ENCODE assay signal across 8 mouse cellular contexts in the genomic region with DNA sequence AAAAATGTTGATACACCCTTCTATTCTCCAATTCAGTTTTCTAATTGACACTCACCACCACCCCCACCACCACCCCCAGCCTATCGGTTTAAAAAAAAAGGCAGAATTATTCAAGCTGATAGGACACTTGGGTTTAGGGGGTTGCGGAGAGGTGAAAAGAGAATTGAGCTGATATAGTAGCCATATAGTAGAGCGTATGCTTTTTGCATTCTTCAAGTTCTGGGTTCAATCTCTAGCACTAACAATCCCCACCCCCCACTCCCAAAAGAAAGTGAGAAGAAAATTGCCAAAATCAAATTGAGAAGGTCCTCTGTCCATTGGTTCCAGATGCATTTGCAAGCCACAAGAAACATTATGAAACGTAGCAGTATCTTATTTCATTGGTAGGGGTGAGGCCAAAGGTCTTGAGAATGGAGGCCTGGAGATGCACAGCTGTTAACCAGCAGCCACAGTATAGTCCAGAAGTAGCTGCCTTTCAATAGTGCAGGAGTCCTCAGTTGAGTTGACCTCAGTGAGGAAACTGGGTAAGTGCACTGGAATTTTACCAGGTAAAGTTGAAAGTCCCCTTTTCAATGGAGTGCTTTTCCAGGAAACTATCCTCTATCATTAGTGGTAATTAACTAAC. TPM values are rescaled to one million over a fixed set of nuclear protein-coding genes. Genes with fewer than 3 reads are reported as not detected.
DNase-seq lines count a peak whose midpoint lies in the region; ATAC-seq and TF ChIP-seq lines count a peak whose summit lies in the region.

No protein-coding gene starts in this region.

- H3K4me2 ChIP-seq in intestine, embryonic 15.5 days (replicated peaks): peak overlapping the region; percentile 76

- intact Hi-C loops in left cerebral cortex, adult 2 months (cut with DNase I): no loop called here
- intact Hi-C loops in left cerebral cortex, postnatal 14 days (cut with DNase I): no loop called here

- WGBS in intestine, embryonic 15.5 days: 51% methylated on average over 4 of the region's 4 CpGs

- H3K9me3 ChIP-seq in intestine, embryonic 15.5 days: no peaks in the 10 kb centered on the region

- H3K9ac ChIP-seq in intestine, embryonic 15.5 days: peak overlapping the region; percentile 94

- no peaks in the 10 kb centered on the region for H3K27me3 ChIP-seq in intestine, embryonic 15.5 days (replicated peaks)

- peak overlapping the region; percentile 96; the same call in 1 of the 2 replicates for H3K27ac ChIP-seq in left cerebral cortex, adult 2 months
- peak overlapping the region; percentile 97 for H3K27ac ChIP-seq in intestine, embryonic 15.5 days

- no peak for TF ChIP-seq CTCF in left cerebral cortex, adult 2 months (IDR thresholded peaks at IDR 0.05)

- H3K4me3 ChIP-seq in left cerebral cortex, adult 2 months: peak overlapping the region; percentile 96
- H3K4me3 ChIP-seq in intestine, embryonic 15.5 days (replicated peaks): peak overlapping the region; percentile 97

- no peaks in the 10 kb centered on the region for H3K36me3 ChIP-seq in intestine, embryonic 15.5 days

- no peak for ATAC-seq in intestine, embryonic 15.5 days

- peaks cover 11% of the 10 kb centered on the region; the same call in 1 of the 2 replicates for H3K4me1 ChIP-seq in intestine, embryonic 15.5 days (replicated peaks)

- DNase-seq in left cerebral cortex, adult 2 months (ENCODE audit: extremely low spot score in 1 of 2, low spot score in 2 of 2): no peak
- DNase-seq in left cerebral cortex, postnatal 14 days (ENCODE audit: low spot score in 2 of 2): no peak
- DNase-seq in embryo, embryonic 11 days: peak; percentile 44
- peak; percentile 16 for DNase-seq in naive thymus-derived CD4-positive, alpha-beta T cell, adult 2 months (ENCODE audit: low read depth)
- DNase-seq in left cerebral cortex, adult 18-20 months (ENCODE audit: low spot score in 2 of 2): no peak
- DNase-seq in frontal cortex, adult 2 months (ENCODE audit: extremely low spot score in 1 of 2, low spot score in 1 of 2): no peak
- DNase-seq in cerebellum, postnatal 4 days (ENCODE audit: low spot score in 2 of 2): no peak

RNA-seq across cellular contexts. Expression of a gene that starts 0.8 kb away (rescaled TPM):
- total RNA-seq in left cerebral cortex, adult 2 months (2021): 10 to 100 TPM; 75.9 to 80.7 TPM
- 10 to 100 TPM; 78.0 to 78.9 TPM for total RNA-seq in left cerebral cortex, postnatal 14 days (2021)
- polyA plus RNA-seq in intestine, embryonic 15.5 days (2015; fragmentation: Nextera tagmentation; extraction: Ambion mirVana): 8.8 and 10.4 TPM in 2 replicates
- total RNA-seq in left cerebral cortex, adult 18-20 months (2021): 10 to 100 TPM; 70.9 to 74.1 TPM
- polyA plus RNA-seq in frontal cortex, adult 2 months (2012; rRNA removed): 44.5 and 45.2 TPM in 2 replicates

RNA-seq across cellular contexts. Expression of a gene that starts 25.7 kb away (rescaled TPM):
- total RNA-seq in left cerebral cortex, adult 2 months (2021): 100 to 1,000 TPM; 138 to 142 TPM
- total RNA-seq in left cerebral cortex, postnatal 14 days (2021): 100 to 1,000 TPM in 1 of 2 experiments, 10 to 100 TPM in 1; 97.7 to 134 TPM
- 22.4 and 23.1 TPM in 2 replicates for polyA plus RNA-seq in intestine, embryonic 15.5 days (2015; fragmentation: Nextera tagmentation; extraction: Ambion mirVana)
- total RNA-seq in left cerebral cortex, adult 18-20 months (2021): 100 to 1,000 TPM; 108 to 112 TPM
- 107 and 129 TPM in 2 replicates for polyA plus RNA-seq in frontal cortex, adult 2 months (2012; rRNA removed)

Comparison
In these comparisons a context has a peak if more than half of its experiments do, and no peak if none do; other contexts are left out.
1. DNase-seq: peak in embryo, embryonic 11 days (single experiment) and naive thymus-derived CD4-positive, alpha-beta T cell, adult 2 months (single experiment); none in left cerebral cortex, adult 2 months (0 of 2), left cerebral cortex, postnatal 14 days (0 of 2), left cerebral cortex, adult 18-20 months (0 of 2), frontal cortex, adult 2 months (0 of 2) and cerebellum, postnatal 4 days (0 of 2).